Mouse (Mus musculus): ENCODE results near the gene Clic3.
A peak's percentile ranks its signal among the peaks of the same experiment; 100 is the strongest.
"Not testable (repeated sequence)": the region's sequence is repeated elsewhere in the genome, so short reads cannot be mapped to it uniquely, and the experiment has no call there.

The Clic3 gene

DNA sequence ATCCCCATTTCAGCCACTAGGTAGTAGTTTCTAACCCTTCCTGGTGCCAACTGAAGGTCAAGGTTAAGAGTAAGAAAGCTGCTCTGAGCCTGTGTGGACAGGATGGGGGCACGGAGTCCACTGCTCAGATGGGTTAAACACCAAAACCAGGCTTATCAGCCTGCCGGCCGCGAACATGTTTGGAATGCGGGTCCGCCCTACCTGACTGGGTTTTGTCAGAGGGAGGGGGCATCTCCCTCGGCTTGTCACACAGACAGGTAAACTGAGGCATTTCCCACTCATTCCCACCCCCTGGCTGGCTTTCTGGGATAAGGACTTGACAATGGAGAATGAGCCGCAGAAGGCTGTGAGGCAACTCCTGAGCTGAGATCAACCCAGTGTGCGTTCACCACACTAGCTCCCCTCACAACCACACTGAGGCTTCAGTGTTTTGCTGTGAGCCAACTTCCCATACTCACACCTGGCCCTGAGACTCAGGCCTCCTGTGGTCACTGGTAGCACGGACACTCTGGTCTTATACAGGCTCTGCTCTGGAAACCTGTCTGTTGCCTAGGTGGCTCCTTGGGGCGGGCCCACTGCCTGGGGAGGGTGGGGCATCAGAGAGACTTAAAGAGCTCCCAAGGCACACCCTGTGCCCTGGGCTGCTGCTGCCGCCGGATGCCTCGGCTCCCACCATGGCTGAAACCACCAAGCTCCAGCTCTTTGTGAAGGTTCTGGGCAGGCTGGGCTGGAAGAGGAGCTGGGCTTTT, at the start of gene Clic3:
Gene Clic3, plus strand, starts transcription at position 634 of the 749 bp plus-strand sequence.
- DNase-seq (ENCODE audit: low read depth, low spot score), result no peak

DNA sequence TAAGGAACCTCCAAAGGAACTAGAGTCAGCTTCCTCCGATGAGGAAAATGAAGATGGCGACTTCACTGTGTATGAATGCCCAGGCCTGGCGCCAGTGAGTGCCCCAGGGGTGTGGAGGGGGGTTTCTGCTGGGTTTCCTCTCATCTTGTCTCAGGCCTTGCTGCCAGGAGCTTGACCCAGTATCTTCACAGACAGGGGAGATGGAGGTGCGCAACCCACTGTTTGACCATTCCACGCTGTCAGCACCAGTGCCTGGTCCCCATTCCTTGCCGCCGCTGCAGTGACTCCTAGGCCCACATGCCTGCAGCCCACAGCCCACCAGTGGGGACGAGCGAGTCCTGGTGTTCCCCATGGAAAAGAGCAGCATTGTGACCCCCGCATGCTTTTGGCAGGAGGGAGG, 47.7 kb upstream of the Clic3 start:
- no peak for DNase-seq (ENCODE audit: low read depth, low spot score)

DNA sequence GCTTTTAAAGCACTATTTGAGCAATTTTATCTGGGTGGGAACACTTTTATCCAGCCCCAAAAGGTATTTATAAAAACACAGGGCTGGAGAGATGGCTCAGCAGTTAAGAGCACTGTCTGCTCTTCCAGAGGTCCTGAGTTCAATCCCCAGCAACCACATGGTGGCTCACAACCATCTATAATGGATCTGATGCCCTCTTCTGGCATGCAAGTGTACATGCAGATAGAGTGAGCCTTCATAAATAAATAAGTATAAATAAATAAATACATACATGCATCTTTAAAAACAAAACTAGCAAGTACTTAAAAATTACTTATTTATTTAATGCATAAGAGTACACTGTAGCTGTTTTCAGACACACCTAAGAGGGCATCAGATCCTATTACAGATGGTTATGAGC, 43.2 kb upstream of the Clic3 start:
- DNase-seq (ENCODE audit: low read depth, low spot score), result not testable (repeated sequence)

GRCm38 (mm10) chr2:25417426-25417825, 39.2 kb upstream of the Clic3 start:
- no peak for DNase-seq (ENCODE audit: low read depth, low spot score)

DNA sequence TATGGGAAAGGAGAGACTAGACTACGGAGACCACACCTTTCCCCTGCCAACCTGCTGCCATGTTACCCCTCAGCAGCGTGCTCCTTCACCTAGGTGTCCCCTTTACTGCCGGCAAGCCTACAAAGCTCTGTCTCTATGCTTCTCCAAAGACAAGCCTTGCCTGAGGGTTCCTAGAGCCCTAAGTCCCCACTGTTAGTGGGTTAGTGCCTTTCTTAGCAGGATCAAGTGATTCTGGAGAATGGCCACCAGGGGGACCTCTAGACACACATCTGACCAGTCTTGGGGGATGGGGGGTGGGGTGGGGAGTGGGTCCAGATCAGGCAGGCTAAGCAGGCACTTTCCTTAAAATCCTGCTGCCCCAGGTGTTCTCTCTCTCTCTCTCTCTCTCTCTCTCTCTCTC, 34.7 kb upstream of the Clic3 start:
- peak; percentile 86 for DNase-seq (ENCODE audit: low read depth, low spot score)

GRCm38 (mm10) chr2:25422587-25423410, 33.8 kb upstream of the Clic3 start, which contains the start of gene Fut7:
Gene Fut7, plus strand, starts transcription at chr2:25423267.
- DNase-seq (ENCODE audit: low read depth, low spot score), result peak; percentile 43

GRCm38 (mm10) chr2:25423626-25424025, 33.0 kb upstream of the Clic3 start:
- DNase-seq (ENCODE audit: low read depth, low spot score), result no peak

- DNase-seq (ENCODE audit: low read depth, low spot score), result no peak
Observed at GRCm38 (mm10) chr2:25425481-25425880, 31.2 kb upstream of the Clic3 start.

DNA sequence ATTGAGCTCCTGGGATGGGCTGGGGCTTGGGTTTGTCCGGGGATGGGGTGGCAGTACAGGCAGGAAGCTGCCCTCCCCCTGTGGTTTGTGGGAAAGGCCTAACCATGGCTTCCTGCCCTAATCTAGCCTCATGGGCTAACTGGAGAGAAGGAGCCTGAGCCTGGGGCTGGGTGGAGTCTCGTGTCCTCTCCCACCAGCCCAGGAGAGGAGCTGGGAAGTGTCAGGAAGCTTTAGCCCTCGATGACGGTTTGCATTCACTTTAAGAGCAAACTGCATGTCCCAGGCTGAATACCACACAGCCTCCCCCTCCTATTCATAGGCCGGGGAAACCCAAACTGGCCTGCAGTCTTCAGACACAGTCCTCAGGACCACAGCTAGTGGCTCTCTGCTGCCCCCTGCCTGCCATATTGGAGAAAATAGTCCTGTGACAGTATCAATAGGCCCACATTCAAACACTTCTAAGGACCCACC, 29.9 kb upstream of the Clic3 start:
- DNase-seq (ENCODE audit: low read depth, low spot score), result peak; percentile 90

DNA sequence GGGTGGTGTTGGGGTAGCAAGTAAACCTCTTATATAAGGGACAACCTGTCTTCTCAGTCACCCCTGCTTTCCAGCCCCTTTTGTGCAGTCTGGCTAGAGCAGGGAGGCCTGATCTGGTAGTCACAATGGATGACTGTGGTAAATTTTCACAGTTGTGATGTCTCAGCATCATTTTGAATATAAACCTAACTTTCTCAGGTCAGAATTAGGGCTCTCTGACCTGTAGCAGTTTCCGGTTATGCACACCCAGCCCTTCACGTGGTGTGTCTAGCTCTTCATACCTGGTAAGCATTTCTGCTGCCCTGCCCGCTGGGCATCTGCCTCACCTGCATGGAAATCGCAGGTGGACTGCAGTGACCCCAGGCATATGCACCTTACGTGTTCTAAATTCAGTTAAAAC, 29.4 kb upstream of the Clic3 start:
- no peak for DNase-seq (ENCODE audit: low read depth, low spot score)

GRCm38 (mm10) chr2:25428442-25429236, 28.0 kb upstream of the Clic3 start, which contains the start of gene Abca2:
Gene Abca2, plus strand, starts transcription at chr2:25428703.
- peak; percentile 97 for DNase-seq (ENCODE audit: low read depth, low spot score)

DNA sequence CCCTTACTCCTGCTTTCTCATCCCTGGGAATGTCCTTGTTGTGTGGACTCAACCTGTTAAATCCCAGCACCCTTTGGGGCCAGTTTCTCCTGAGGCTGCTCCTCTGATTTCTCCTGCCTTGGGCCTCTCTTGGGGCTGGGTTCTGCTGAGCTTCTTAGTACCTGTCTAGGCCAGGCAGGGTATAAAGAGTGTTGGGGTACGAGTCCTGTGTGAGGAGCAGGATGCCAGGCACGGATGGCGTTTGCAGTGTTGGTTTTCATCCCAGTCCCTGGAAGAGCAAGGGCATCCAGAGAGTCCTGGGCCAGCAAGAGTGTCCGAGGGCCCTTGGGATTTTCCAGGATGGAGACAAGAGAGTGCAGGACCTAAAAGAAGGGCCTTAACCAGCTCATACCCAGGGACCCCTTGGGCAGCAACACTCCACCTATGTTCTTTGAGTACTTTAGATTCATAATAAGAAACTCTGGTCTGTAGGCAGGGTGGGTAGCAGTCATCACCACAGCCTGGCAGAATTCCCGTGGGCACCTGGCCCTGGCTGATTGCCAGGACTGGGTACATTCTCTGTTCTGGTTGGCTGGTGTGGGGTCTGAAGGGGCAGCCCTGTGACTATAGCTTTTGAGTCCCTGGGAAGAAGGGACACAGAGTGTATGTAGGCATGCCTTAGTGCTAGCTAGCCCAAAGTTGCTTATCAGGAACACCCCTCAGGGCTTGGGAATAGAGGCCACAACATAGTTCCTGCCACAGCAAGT, 27.0 kb upstream of the Clic3 start:
- peak; percentile 70 for DNase-seq (ENCODE audit: low read depth, low spot score)

- DNase-seq (ENCODE audit: low read depth, low spot score), result peak; percentile 88
Observed at GRCm38 (mm10) chr2:25430395-25431233, 26.0 kb upstream of the Clic3 start.

- peak; percentile 71 for DNase-seq (ENCODE audit: low read depth, low spot score)
Observed at GRCm38 (mm10) chr2:25431308-25431855, 25.3 kb upstream of the Clic3 start.

- DNase-seq (ENCODE audit: low read depth, low spot score), result no peak
Observed at GRCm38 (mm10) chr2:25432326-25433098, 24.1 kb upstream of the Clic3 start.

DNA sequence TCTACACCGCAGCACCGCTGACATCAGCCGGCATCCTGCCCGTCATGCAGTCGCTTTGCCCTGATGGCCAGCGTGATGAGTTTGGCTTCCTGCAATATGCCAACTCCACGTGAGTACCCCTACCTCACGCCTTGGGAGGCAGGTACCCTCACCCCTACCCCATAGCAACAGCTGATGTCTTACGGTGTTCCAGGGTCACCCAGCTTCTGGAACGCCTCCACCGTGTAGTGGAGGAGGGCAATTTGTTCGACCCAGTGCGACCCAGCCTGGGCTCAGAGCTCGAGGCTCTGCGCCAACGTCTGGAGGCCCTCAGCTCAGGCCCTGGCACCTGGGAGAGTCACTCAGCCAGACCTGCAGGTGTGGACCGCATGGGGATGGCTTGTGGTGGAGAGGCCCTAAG, 23.5 kb upstream of the Clic3 start:
- DNase-seq (ENCODE audit: low read depth, low spot score), result no peak

- peak; percentile 98 for DNase-seq (ENCODE audit: low read depth, low spot score)
Observed at GRCm38 (mm10) chr2:25434292-25434691, 22.3 kb upstream of the Clic3 start.

GRCm38 (mm10) chr2:25436286-25436820, 20.3 kb upstream of the Clic3 start:
- no peak for DNase-seq (ENCODE audit: low read depth, low spot score)

DNA sequence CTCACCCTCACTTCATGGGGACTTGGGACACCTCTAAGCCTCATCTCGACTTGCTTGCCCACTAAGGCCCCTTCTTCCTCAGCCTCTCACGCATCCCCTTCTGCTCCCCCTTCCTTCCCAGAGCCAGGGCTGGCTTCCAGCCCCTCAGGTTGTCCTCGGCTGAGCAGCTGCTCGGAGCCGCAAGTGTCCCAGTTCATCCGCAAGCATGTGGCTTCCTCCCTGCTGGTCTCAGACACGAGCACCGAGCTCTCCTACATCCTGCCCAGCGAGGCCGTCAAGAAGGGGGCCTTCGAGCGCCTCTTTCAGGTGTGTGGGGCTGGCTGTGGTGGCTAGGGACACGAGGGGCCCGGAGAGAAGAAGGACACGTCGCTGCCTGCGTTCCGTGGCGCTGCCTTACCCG, 15.6 kb upstream of the Clic3 start:
- no peak for DNase-seq (ENCODE audit: low read depth, low spot score)

Measured in brain, adult 2 months (tissue).